ENCODE assay signal across 8 mouse cellular contexts in the genomic region with DNA sequence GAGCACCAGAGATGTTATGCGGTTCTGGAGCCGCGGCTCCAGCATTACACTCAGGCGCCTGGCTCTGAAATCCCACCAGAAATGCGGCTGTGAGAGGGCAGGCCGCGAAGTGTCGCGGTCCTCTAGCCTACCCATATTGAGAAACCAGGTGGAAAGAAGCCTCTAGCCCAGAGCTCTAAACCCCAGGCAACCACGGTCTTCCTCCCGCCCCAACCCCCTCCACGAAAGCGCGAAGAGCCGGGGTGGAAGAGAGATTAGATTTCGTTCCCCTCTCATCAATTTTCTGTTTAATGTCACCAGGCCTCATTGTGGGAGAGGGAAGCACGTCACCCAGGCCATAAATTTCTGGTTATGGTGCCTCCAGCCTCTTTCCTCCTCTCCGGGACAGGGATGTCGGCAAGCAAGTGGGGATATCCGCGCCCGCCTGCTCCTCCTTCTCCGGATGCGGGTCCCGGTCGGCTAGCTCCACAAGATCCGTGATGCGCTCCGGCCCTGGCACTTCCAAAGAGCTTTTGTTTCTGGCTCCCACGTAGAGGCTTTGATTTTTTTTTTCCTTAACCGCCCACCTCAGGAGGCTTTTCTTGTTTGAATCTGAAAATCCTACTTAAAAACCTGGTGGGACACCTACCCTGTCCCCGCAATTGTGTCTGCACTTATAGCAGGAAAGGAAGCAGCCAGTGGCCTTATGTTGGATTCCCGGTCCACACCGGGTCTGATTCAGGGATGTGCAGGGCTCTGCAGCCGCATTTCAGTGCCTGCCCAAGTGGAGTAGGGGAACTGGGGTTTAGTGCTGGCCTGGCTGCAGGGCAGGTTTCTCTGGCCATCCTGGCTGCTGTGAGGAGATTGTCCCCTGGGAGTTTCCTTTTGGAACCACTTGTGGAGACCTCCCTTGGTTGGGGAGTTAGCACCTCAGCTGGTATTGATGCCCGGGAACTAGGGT. TPM values are rescaled to one million over a fixed set of nuclear protein-coding genes. Genes with fewer than 3 reads are reported as not detected.
DNase-seq lines count a peak whose midpoint lies in the region; ATAC-seq and TF ChIP-seq lines count a peak whose summit lies in the region.

No protein-coding gene starts in this region.

- TF ChIP-seq POLR2A in embryonic fibroblast, embryonic 13.5 days (IDR thresholded peaks at IDR 0.05; ENCODE audit: low read depth, low read length): peak; percentile 15; the same call in 1 of the 2 replicates

- 24% methylated on average over 36 of the region's 36 CpGs for WGBS in intestine, embryonic 15.5 days
- 9% methylated on average over 36 of the region's 36 CpGs for WGBS in liver, embryonic 16.5 days (ENCODE audit: insufficient replicate concordance)
- WGBS in stomach, postnatal 0 days: 46% methylated on average over 36 of the region's 36 CpGs

- DNase-seq in 416B (ENCODE audit: low read depth): peak; percentile 48
- DNase-seq in ES-E14 (ENCODE audit: low read depth, low spot score): no peak
- no peak for DNase-seq in stomach, postnatal 0 days (ENCODE audit: low spot score)
- no peak for DNase-seq in thymus, postnatal 14 days
- no peak for DNase-seq in thymus, postnatal 25 days

- TF ChIP-seq EP300 in stomach, postnatal 0 days (optimal IDR thresholded peaks at IDR 0.05): no peak

- H3K9ac ChIP-seq in ES-E14 (ENCODE audit: insufficient read depth, low read depth, low read length, poor library complexity, severe bottlenecking): peak overlapping the region; percentile 40
- H3K9ac ChIP-seq in intestine, embryonic 15.5 days: peak overlapping the region; percentile 39
- H3K9ac ChIP-seq in liver, embryonic 16.5 days (ENCODE audit: low read depth, low read length): no peak overlapping the region
- H3K9ac ChIP-seq in stomach, postnatal 0 days (ENCODE audit: low read length): peak overlapping the region; percentile 41

- peaks cover 3% of the 10 kb centered on the region; the same call in 1 of the 2 replicates for H3K36me3 ChIP-seq in ES-E14 (ENCODE audit: control insufficient read depth, insufficient read depth, low read length, poor library complexity, severe bottlenecking)
- no peaks in the 10 kb centered on the region for H3K36me3 ChIP-seq in intestine, embryonic 15.5 days
- no peaks in the 10 kb centered on the region for H3K36me3 ChIP-seq in liver, embryonic 16.5 days (ENCODE audit: control insufficient read depth, insufficient read depth)
- H3K36me3 ChIP-seq in stomach, postnatal 0 days (ENCODE audit: control insufficient read depth, insufficient read depth, low read length): no peaks in the 10 kb centered on the region

- no peak for TF ChIP-seq CTCF in embryonic fibroblast, embryonic 13.5 days (IDR thresholded peaks at IDR 0.05; ENCODE audit: borderline replicate concordance, insufficient read depth, low read length)
- TF ChIP-seq CTCF in stomach, postnatal 0 days (IDR thresholded peaks at IDR 0.05; ENCODE audit: low read depth): no peak

- H3K4me1 ChIP-seq in ES-E14 (ENCODE audit: control insufficient read depth in 2 of 2, insufficient read depth in 2 of 2, low read length in 2 of 2, poor library complexity in 1 of 2): peaks cover 0 to 18% of the 10 kb centered on the region in 2 experiments; a peak in 2 of 4 replicates
- peaks cover 13% of the 10 kb centered on the region; the same call in 1 of the 2 replicates for H3K4me1 ChIP-seq in embryonic fibroblast, embryonic 13.5 days (ENCODE audit: control insufficient read depth, insufficient read depth, low read length)
- peaks cover 78% of the 10 kb centered on the region for H3K4me1 ChIP-seq in intestine, embryonic 15.5 days (replicated peaks)
- peaks cover 33% of the 10 kb centered on the region for H3K4me1 ChIP-seq in liver, embryonic 16.5 days (ENCODE audit: control insufficient read depth, low read depth, low read length)
- peaks cover 28% of the 10 kb centered on the region for H3K4me1 ChIP-seq in stomach, postnatal 0 days (replicated peaks; ENCODE audit: control insufficient read depth, insufficient read depth)

- H3K27ac ChIP-seq in ES-E14 (ENCODE audit: insufficient read depth, low read depth, low read length, poor library complexity, severe bottlenecking): no peak overlapping the region
- H3K27ac ChIP-seq in embryonic fibroblast, embryonic 13.5 days (ENCODE audit: insufficient read depth, low read length): no peak overlapping the region
- peak overlapping the region; percentile 80 for H3K27ac ChIP-seq in intestine, embryonic 15.5 days
- no peak overlapping the region for H3K27ac ChIP-seq in liver, embryonic 16.5 days (ENCODE audit: low read length)
- peak overlapping the region; percentile 24; the same call in 1 of the 2 replicates for H3K27ac ChIP-seq in stomach, postnatal 0 days (replicated peaks)

- no peaks in the 10 kb centered on the region for H3K9me3 ChIP-seq in ES-E14 (ENCODE audit: control insufficient read depth, insufficient read depth, low read depth, low read length)
- H3K9me3 ChIP-seq in intestine, embryonic 15.5 days: no peaks in the 10 kb centered on the region
- H3K9me3 ChIP-seq in liver, embryonic 16.5 days (replicated peaks; ENCODE audit: control insufficient read depth, low read length): no peaks in the 10 kb centered on the region
- H3K9me3 ChIP-seq in stomach, postnatal 0 days (ENCODE audit: control insufficient read depth, low read length): no peaks in the 10 kb centered on the region

- ATAC-seq in intestine, embryonic 15.5 days: no peak
- ATAC-seq in liver, embryonic 16.5 days (ENCODE audit: low read depth): no peak
- ATAC-seq in stomach, postnatal 0 days (ENCODE audit: low FRiP score, low TSS enrichment): no peak

- peak overlapping the region; percentile 57 for H3K4me2 ChIP-seq in intestine, embryonic 15.5 days (replicated peaks)
- peak overlapping the region; percentile 25 for H3K4me2 ChIP-seq in liver, embryonic 16.5 days (ENCODE audit: low read depth, low read length)
- peak overlapping the region; percentile 47 for H3K4me2 ChIP-seq in stomach, postnatal 0 days (replicated peaks; ENCODE audit: low read depth)

- in situ Hi-C loops in ES-E14 (cut with MboI; ENCODE audit: low sequenced_read_pairs in 2 of 2, unreplicated experiment in 2 of 2): loop anchor here in 1 of 2 experiments (25.0 kb wide), 1 partner anchor 1138 kb away; a partner anchor contains a TSS

- H3K4me3 ChIP-seq in ES-E14 (ENCODE audit: insufficient read depth in 1 of 2, low read depth in 1 of 2, low read length in 2 of 2, poor library complexity in 1 of 2, severe bottlenecking in 1 of 2): peak overlapping the region; percentile 33 to 45
- H3K4me3 ChIP-seq in embryonic fibroblast, embryonic 13.5 days (ENCODE audit: insufficient read depth, low read length): no peak overlapping the region
- H3K4me3 ChIP-seq in intestine, embryonic 15.5 days (replicated peaks): peak overlapping the region; percentile 13
- no peak overlapping the region for H3K4me3 ChIP-seq in liver, embryonic 16.5 days (ENCODE audit: low read depth, low read length)
- H3K4me3 ChIP-seq in stomach, postnatal 0 days (ENCODE audit: low read depth, low read length): 0 out of 2 replicates have a peak overlapping the region, but pooled peaks have one; percentile 6

- no peaks in the 10 kb centered on the region for H3K27me3 ChIP-seq in intestine, embryonic 15.5 days (replicated peaks)
- peaks cover 63% of the 10 kb centered on the region for H3K27me3 ChIP-seq in liver, embryonic 16.5 days (ENCODE audit: control insufficient read depth, insufficient read depth, low read depth, low read length)
- no peaks in the 10 kb centered on the region for H3K27me3 ChIP-seq in stomach, postnatal 0 days (ENCODE audit: control insufficient read depth, insufficient read depth, low read length)

TF ChIP-seq in ES-E14, 5 proteins besides CTCF, POLR2A, EP300 and RAD21:
- no peak for TF ChIP-seq ZNF384 (IDR thresholded peaks at IDR 0.05; ENCODE audit: low read depth, low read length)
- no peak for TF ChIP-seq MAFK (IDR thresholded peaks at IDR 0.05; ENCODE audit: insufficient read depth, low read depth, low read length)
- no peak for TF ChIP-seq ZC3H11A (IDR thresholded peaks at IDR 0.05; ENCODE audit: borderline replicate concordance, low read depth, low read length)
- no peak for TF ChIP-seq HCFC1 (IDR thresholded peaks at IDR 0.05; ENCODE audit: borderline replicate concordance, insufficient read depth, low read length)
- no peak for TF ChIP-seq CHD2 (IDR thresholded peaks at IDR 0.05; ENCODE audit: low read depth, low read length)

RNA-seq across cellular contexts. Expression of a gene that starts 7.2 kb away (rescaled TPM):
- 11.7 and 16.3 TPM in 2 replicates for total RNA-seq in ES-E14 (2012; rRNA removed)
- polyA plus RNA-seq in embryonic fibroblast, embryonic 13.5 days (2011; ENCODE audit: insufficient read length, low read depth, missing spikeins): 17.9 and 18.6 TPM in 2 replicates
- 5.8 and 7.1 TPM in 2 replicates for polyA plus RNA-seq in intestine, embryonic 15.5 days (2015; fragmentation: Nextera tagmentation; extraction: Ambion mirVana)
- polyA plus RNA-seq in liver, embryonic 16.5 days (2015; fragmentation: Nextera tagmentation; extraction: Ambion mirVana): 0.84 TPM in 2 replicates
- polyA plus RNA-seq in stomach, postnatal 0 days (2015; fragmentation: Nextera tagmentation; extraction: Ambion mirVana): 2.7 and 2.9 TPM in 2 replicates

Comparison
In these comparisons a context has a peak if more than half of its experiments do, and no peak if none do; other contexts are left out.
1. H3K27ac ChIP-seq: peak in intestine, embryonic 15.5 days (single experiment) and stomach, postnatal 0 days (single experiment); none in ES-E14 (single experiment), embryonic fibroblast, embryonic 13.5 days (single experiment) and liver, embryonic 16.5 days (single experiment).
2. H3K4me3 ChIP-seq: peak in ES-E14 (2 of 2), intestine, embryonic 15.5 days (single experiment) and stomach, postnatal 0 days (single experiment); none in embryonic fibroblast, embryonic 13.5 days (single experiment) and liver, embryonic 16.5 days (single experiment).
3. Peak in every context shown above with its lines, with median percentiles within 50 percentile points of each other: H3K4me2 ChIP-seq.